Mouse (Mus musculus): ENCODE data around the gene Trpm2. TPM values are rescaled to one million over a fixed set of nuclear protein-coding genes. Genes with fewer than 3 reads are reported as not detected.
A peak's percentile ranks its signal among the peaks of the same experiment; 100 is the strongest.

Gene Trpm2
- total and polyA plus RNA-seq, 2 experiments from 2014 or later: 0.11 to 0.27 TPM

- TF ChIP-seq CTCF (IDR thresholded peaks at IDR 0.05; ENCODE audit: low read depth) (no peak), EP300 (IDR thresholded peaks at IDR 0.05; ENCODE audit: low read depth) (no peak)
- Histone ChIP-seq H3K4me3 (ENCODE audit: low read depth, low read length) (no peak overlapping the region), H3K9me3 (replicated peaks; ENCODE audit: control insufficient read depth, low read length) (no peaks in the 10 kb centered on the region), H3K27me3 (ENCODE audit: control insufficient read depth, insufficient read depth, low read length) (no peaks in the 10 kb centered on the region), H3K27ac (ENCODE audit: low read depth) (no peak overlapping the region), H3K9ac (replicated peaks; ENCODE audit: low read depth, low read length) (no peak overlapping the region), H3K36me3 (replicated peaks; ENCODE audit: control insufficient read depth, insufficient read depth, low read length) (no peaks in the 10 kb centered on the region), H3K4me1 (ENCODE audit: control insufficient read depth, insufficient read depth) (no peaks in the 10 kb centered on the region), H3K4me2 (ENCODE audit: low read depth, low read length) (no peak overlapping the region)
- DNase-seq (ENCODE audit: low spot score): no peak
- WGBS: 43% methylated on average over 5 of the region's 5 CpGs
- no peak for ATAC-seq (ENCODE audit: insufficient read depth, low read depth)
Measured at GRCm38 (mm10) chr10:77921009-77921408, 49.4 kb downstream of the Trpm2 start.

DNA sequence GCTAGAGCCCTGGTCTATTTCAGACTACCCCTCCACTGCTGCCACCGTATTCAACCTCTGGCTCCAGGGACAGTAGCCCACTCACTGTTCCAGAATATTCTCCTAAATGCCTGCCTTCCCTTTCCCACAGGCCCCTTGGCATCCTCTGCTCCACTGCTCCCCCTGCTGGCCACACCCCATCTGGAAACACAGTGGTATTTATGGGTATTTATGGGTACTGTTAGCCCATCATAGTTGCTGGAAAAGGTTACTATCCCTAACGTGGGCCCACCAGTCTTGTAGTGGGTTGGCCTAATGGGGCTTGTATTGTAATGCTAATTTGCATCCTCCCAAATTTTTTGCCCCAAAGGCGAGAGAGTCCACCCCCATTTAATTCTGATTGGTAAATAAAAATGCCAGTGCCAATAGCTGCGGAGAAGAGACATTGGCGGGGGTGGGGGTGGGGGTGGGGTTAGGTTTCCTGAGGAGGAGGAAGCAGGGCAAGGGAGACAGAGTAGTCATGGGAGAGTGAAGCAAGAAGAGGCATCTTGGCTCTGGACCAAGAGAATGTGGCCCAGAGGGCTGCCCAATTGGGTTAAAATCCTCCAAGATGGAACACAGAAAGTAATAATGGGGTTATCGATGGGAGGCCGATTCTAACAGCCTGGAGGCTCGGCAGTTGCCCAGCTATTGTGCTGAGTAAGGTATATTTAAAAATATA, 53.6 kb downstream of the Trpm2 start:
- ATAC-seq (ENCODE audit: insufficient read depth, low read depth): no peak
- no peak overlapping the region for H3K27ac ChIP-seq (ENCODE audit: low read depth)
- 0 out of 2 replicates have a peak, but pooled peaks cover 5% of the 10 kb centered on the region for H3K4me1 ChIP-seq (ENCODE audit: control insufficient read depth, insufficient read depth)
- H3K9ac ChIP-seq (replicated peaks; ENCODE audit: low read depth, low read length): no peak overlapping the region
- no peak overlapping the region for H3K4me3 ChIP-seq (ENCODE audit: low read depth, low read length)
- no peak overlapping the region for H3K4me2 ChIP-seq (ENCODE audit: low read depth, low read length)
- no peaks in the 10 kb centered on the region for H3K9me3 ChIP-seq (replicated peaks; ENCODE audit: control insufficient read depth, low read length)
- 68% methylated on average over 8 of the region's 8 CpGs for WGBS
- no peaks in the 10 kb centered on the region for H3K27me3 ChIP-seq (ENCODE audit: control insufficient read depth, insufficient read depth, low read length)
- H3K36me3 ChIP-seq (replicated peaks; ENCODE audit: control insufficient read depth, insufficient read depth, low read length): no peaks in the 10 kb centered on the region
- DNase-seq (ENCODE audit: low spot score): no peak
- no peak for TF ChIP-seq EP300 (IDR thresholded peaks at IDR 0.05; ENCODE audit: low read depth)
- peak; percentile 77 for TF ChIP-seq CTCF (IDR thresholded peaks at IDR 0.05; ENCODE audit: low read depth)

- H3K27me3 ChIP-seq (ENCODE audit: control insufficient read depth, insufficient read depth, low read length): 0 out of 2 replicates have a peak, but pooled peaks cover 6% of the 10 kb centered on the region
- TF ChIP-seq CTCF (IDR thresholded peaks at IDR 0.05; ENCODE audit: low read depth) (no peak), EP300 (IDR thresholded peaks at IDR 0.05; ENCODE audit: low read depth) (no peak)
- H3K27ac ChIP-seq (ENCODE audit: low read depth): no peak overlapping the region
- H3K36me3 ChIP-seq (replicated peaks; ENCODE audit: control insufficient read depth, insufficient read depth, low read length): no peaks in the 10 kb centered on the region
- ATAC-seq (ENCODE audit: insufficient read depth, low read depth) (no peak), DNase-seq (ENCODE audit: low spot score) (no peak)
- H3K9me3 ChIP-seq (replicated peaks; ENCODE audit: control insufficient read depth, low read length): no peaks in the 10 kb centered on the region
- no peak overlapping the region for H3K4me3 ChIP-seq (ENCODE audit: low read depth, low read length)
- whole genome bisulfite sequencing: 59% methylated on average over 4 of the region's 4 CpGs
- H3K4me1 ChIP-seq (ENCODE audit: control insufficient read depth, insufficient read depth): 0 out of 2 replicates have a peak, but pooled peaks cover 5% of the 10 kb centered on the region
- no peak overlapping the region for H3K4me2 ChIP-seq (ENCODE audit: low read depth, low read length)
- H3K9ac ChIP-seq (replicated peaks; ENCODE audit: low read depth, low read length): no peak overlapping the region
Measured at GRCm38 (mm10) chr10:77913292-77913691, 57.1 kb downstream of the Trpm2 start.

DNA sequence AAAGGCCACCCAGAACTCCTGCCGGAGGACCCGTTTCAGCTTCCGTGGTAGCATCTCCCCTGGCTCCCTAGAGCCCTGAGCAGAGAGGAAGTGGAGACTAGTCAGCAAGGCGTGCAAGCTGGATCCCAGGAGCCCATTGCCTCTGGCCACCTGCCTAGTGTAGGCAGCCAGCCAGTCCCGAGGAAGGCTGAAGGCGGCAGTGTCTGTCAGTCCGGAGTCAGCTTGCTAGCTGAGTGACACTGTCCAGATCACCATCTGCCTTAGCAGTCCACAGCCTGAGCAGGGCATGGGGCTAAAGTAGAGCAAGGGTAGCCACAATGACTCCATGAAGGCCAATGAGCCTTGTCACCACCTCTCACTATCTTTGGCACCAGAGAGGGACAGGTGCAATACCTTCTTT, 57.8 kb downstream of the Trpm2 start:
- Histone ChIP-seq H3K9me3 (replicated peaks; ENCODE audit: control insufficient read depth, low read length) (0 out of 2 replicates have a peak, but pooled peaks cover 5% of the 10 kb centered on the region), H3K9ac (replicated peaks; ENCODE audit: low read depth, low read length) (no peak overlapping the region), H3K4me2 (ENCODE audit: low read depth, low read length) (no peak overlapping the region), H3K4me1 (ENCODE audit: control insufficient read depth, insufficient read depth) (0 out of 2 replicates have a peak, but pooled peaks cover 5% of the 10 kb centered on the region), H3K4me3 (ENCODE audit: low read depth, low read length) (no peak overlapping the region), H3K27me3 (ENCODE audit: control insufficient read depth, insufficient read depth, low read length) (0 out of 2 replicates have a peak, but pooled peaks cover 6% of the 10 kb centered on the region), H3K36me3 (replicated peaks; ENCODE audit: control insufficient read depth, insufficient read depth, low read length) (no peaks in the 10 kb centered on the region), H3K27ac (ENCODE audit: low read depth) (peak overlapping the region; percentile 36; the same call in 1 of the 2 replicates)
- WGBS: 11% methylated on average over 7 of the region's 7 CpGs
- peak; percentile 91 for TF ChIP-seq EP300 (IDR thresholded peaks at IDR 0.05; ENCODE audit: low read depth)
- TF ChIP-seq CTCF (IDR thresholded peaks at IDR 0.05; ENCODE audit: low read depth): no peak
- peak; percentile 94 for ATAC-seq (ENCODE audit: insufficient read depth, low read depth)
- DNase-seq (ENCODE audit: low spot score): peak; percentile 65

DNA sequence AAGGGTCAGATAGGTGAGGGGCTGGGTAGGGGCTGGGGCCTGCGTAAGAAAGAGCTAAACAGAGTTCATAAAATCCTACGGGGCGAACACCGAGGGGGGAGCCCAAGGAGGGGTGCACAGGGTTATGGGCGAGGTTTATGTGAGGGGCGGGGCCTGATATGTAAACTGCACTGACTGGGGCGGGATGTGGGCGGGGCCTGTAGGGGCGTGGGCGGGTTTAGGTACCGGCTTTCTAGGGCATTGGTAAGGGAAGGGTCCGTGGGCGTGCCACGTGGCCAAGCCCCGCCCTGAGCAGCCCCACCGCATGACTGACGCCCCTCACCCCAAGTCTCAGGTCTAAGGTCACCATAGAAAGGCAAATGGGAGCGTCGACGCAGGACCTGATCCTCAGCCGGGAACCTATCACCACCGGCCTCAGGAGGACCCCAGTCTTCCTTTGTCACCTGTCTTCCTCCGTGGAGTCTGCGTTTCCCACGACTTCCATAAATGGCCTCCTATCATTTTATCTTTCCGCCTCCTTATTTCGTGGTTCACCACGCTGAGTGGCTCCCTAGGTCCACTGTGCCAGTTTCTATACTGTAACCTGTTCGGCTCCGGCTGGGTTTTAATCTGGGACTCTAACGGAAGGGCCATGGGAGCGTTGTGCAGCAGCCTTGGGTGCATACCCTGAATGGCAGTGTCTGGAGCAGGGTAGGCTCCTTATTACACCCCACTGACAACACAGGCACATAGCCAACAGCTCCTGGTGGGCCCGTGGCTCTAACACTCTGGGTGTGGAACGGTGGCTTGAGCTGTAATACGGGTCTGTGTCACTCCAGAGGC, 67.3 kb downstream of the Trpm2 start:
- Histone ChIP-seq H3K4me2 (ENCODE audit: low read depth, low read length) (peak overlapping the region; percentile 98), H3K27ac (ENCODE audit: low read depth) (no peak overlapping the region), H3K4me3 (ENCODE audit: low read depth, low read length) (peak overlapping the region; percentile 59), H3K36me3 (replicated peaks; ENCODE audit: control insufficient read depth, insufficient read depth, low read length) (no peaks in the 10 kb centered on the region), H3K27me3 (ENCODE audit: control insufficient read depth, insufficient read depth, low read length) (peaks cover 24% of the 10 kb centered on the region), H3K9me3 (replicated peaks; ENCODE audit: control insufficient read depth, low read length) (0 out of 2 replicates have a peak, but pooled peaks cover 16% of the 10 kb centered on the region), H3K9ac (replicated peaks; ENCODE audit: low read depth, low read length) (peak overlapping the region; percentile 37; the same call in 1 of the 2 replicates), H3K4me1 (ENCODE audit: control insufficient read depth, insufficient read depth) (0 out of 2 replicates have a peak, but pooled peaks cover 6% of the 10 kb centered on the region)
- ATAC-seq (ENCODE audit: insufficient read depth, low read depth) (peak; percentile 56), DNase-seq (ENCODE audit: low spot score) (no peak)
- 10% methylated on average over 35 of the region's 35 CpGs for WGBS
- no peak for TF ChIP-seq CTCF (IDR thresholded peaks at IDR 0.05; ENCODE audit: low read depth)
- no peak for TF ChIP-seq EP300 (IDR thresholded peaks at IDR 0.05; ENCODE audit: low read depth)

Data from heart, postnatal 0 days (tissue).